Mouse (Mus musculus) lung, postnatal 14 days (tissue): ENCODE measurements around the gene Lztr1.
A peak's percentile ranks its signal among the peaks of the same experiment; 100 is the strongest.
"Not testable (repeated sequence)": the region's sequence is repeated elsewhere in the genome, so short reads cannot be mapped to it uniquely, and the experiment has no call there.

Experiments used
- DNase-seq: peaks from one replicate; pipeline ENCODE4 v3.0.0; 2021

Lztr1 gene

GRCm38 (mm10) chr16:17508031-17508430, 457 bp upstream of the Lztr1 start:
- not testable (repeated sequence) for DNase-seq

GRCm38 (mm10) chr16:17509240-17509597, 731 bp downstream of the Lztr1 start:
- no peak for DNase-seq

GRCm38 (mm10) chr16:17510143-17510542, 1.7 kb downstream of the Lztr1 start:
- no peak for DNase-seq

GRCm38 (mm10) chr16:17510686-17511085, 2.2 kb downstream of the Lztr1 start:
- DNase-seq: peak; percentile 16

DNA sequence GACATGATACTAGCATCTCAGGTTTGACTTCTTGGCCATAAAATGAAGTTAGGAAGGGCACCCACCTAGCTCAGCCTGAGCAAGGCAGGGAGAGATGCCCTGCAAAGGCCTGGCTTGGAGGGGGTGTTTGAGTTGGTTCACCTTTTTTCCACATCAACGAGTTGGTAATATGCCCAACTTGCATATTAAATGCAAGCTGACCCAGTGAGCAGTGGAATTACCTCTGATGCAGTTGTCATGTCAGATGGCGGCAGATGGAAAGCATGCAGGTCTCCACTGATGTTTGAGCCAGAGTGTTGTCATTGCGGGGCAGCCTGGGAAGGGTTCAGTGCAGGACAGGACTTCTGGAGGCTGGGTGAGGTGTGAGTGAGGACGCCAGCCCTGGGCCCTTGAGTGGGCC, 2.9 kb downstream of the Lztr1 start:
- no peak for DNase-seq

GRCm38 (mm10) chr16:17518910-17519309, 10.4 kb downstream of the Lztr1 start:
- no peak for DNase-seq

- no peak for DNase-seq
Measured at GRCm38 (mm10) chr16:17524156-17524555, 15.7 kb downstream of the Lztr1 start.

DNA sequence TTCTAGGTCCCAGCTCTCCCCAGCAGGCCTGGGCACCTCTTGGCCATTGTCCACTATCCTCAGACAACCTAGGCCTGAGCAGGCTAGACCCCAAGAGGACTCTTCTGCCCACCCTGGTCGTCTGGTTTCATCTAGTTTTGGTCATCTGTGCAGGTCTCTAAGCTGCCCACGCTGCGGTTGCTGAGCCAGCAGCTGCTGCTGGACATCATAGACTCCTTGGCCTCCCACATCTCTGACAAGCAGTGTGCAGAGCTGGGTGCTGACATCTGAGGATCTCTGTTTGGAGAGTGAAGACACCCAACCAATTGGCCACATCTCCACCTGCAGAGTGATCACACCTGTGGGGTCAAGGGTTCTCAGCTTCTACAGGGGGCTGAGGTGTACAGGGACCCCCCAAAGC, 17.0 kb downstream of the Lztr1 start:
- no peak for DNase-seq

GRCm38 (mm10) chr16:17526223-17526622, 17.7 kb downstream of the Lztr1 start:
- DNase-seq: no peak

DNA sequence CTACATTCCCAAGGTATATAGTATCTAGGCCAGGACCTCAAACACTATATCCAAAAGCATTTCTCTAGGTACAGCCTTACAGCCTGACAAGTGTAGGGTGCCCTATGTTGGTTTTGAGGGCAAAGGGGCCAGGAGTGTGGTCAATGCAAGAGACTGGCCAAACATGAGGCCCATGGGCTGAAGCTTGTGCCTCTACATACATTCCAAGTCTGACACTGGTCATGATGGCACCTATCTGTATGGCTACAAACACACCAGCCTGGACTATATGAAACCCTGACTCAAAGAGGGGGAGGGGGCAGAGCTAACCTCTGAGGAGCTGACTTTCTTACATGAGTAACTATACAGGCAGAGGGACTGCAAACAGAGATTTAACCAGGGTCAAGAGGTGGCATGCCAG, 19.1 kb downstream of the Lztr1 start:
- no peak for DNase-seq

DNA sequence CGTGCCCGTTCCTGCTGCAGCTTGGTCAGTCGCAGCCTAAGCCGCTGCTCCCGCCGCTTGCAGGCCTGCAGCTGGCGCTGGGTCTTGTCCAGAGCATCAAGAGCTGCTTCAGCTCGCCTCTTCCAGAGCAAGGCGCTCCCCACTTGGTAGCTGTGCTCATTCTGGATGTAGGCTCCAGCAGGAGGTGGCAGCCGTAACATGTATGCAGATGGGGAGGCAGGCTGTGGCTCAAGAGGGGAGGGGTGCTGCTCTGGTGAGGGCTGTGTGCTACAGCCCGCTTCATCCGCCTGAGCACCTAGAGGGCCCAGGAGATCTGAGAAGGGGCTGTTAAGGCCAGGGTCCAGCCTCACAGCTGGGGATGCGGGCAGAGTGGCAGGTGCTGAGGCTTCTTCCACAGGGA, 19.8 kb downstream of the Lztr1 start:
- no peak for DNase-seq

DNA sequence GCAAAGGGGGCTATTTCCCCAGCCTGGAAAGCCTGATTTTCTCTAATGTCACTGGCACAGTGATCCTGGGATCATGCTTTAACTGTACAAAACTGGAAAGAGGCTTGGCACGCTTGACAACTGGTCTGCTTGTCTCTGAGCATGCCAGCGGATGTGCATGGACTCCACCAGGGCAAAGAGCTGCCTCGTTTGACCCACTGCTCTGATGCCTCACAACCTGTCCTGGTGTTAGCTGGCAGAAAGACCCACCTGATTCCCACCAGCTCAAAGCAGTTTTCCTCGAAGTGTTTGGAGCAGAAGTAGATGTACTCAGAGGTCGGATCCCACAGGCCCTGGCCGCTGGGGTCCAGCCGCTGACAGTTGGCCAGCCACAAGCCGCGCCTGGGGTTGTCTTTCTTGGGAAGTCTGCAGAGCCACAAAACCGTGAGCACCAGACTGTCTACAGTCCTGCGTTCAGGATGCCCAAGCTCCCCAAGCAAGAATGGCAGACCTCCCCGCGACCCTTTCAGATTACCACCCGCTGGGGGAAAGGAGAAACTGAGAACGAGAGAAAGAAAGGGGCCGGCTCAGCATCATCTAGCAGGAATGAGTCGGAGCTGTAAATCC, 21.6 kb downstream of the Lztr1 start:
- DNase-seq: no peak

GRCm38 (mm10) chr16:17530640-17531288, 22.3 kb downstream of the Lztr1 start, which contains the start of gene Thap7:
Gene Thap7, minus strand, starts transcription at chr16:17531136.
- DNase-seq: peak; percentile 97

- peak; percentile 23 for DNase-seq
Measured at GRCm38 (mm10) chr16:17532271-17532670, 23.8 kb downstream of the Lztr1 start.

- no peak for DNase-seq
Measured at GRCm38 (mm10) chr16:17532676-17533329, 24.3 kb downstream of the Lztr1 start.

- DNase-seq: no peak
Measured at GRCm38 (mm10) chr16:17536584-17536983, 28.1 kb downstream of the Lztr1 start.

DNA sequence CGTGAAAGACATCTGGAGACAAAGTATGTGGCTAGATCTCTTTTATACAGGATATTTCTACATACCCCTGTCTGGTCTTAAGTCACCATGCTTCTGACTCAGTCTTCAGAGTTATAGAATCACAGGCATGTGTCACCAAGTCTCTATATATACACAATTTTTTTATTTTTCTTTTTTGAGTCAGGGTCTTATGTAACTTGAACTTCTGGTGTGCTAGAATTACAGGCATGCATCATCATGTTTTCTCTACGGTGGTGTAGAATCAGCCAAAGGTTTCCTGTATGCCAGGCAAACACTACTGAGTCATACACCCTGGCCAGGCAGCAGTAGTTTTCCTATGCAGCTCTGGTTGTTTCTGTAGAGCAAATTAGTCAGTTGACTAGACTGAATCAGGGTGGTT, 34.1 kb downstream of the Lztr1 start:
- no peak for DNase-seq

- no peak for DNase-seq
Measured at GRCm38 (mm10) chr16:17552837-17553236, 44.3 kb downstream of the Lztr1 start.

DNA sequence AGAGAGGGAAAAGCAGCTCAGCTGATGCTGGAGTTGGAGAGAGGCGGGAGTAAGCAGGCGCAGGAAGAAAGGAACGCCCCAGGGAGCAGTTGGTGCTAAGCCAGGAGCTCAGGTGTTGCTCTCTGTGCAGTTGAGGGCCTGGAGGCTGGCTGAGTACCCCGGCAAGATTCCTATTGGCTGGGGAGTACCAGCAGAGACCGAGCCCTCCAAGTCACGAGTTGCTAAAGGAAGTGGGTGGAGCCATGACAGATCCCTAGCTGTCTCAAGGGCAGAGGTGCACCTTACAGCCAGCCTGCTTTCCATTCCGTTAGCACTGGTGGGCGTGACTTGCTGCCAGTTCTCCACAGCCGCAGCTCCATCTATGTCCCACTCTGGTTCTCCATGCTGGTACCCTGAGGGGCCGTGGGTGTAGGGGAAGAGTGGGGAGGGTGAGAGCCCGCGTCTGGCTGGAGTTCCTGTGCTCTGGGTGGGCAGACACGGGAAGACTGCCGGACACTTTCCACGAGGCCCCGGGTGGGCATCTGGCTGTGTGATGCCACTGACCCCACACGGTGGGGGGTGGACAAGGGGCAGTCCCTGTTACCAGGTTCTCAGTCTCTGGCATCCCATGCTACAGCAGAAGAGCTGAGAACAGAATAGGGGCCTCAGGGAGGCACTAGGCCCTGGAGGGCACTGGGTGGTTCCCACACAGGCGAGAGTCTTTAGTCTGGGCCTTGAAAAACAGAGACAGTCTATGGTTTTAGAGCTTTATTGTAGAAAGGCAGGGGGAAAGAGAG, 45.6 kb downstream of the Lztr1 start:
- peak; percentile 68 for DNase-seq

GRCm38 (mm10) chr16:17554702-17555101, 46.2 kb downstream of the Lztr1 start:
- not testable (repeated sequence) for DNase-seq

DNA sequence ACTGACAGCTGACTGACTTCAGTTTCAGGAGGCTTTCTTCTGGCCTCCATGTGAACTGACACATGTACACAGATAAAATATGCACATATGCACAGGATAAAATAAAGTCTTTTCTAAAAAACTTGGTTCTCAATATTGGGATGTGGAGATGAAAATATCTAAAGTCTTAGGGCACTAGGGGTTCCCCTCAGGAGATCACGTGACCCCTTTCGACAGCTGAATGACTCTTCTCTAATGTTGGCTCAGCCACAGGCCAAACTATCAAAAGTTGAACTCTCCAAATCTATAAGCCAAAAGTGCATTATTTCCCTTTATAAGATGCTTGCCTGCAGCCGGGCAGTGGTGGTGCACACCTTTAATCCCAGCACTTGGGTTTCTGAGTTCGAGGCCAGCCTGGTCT, 47.7 kb downstream of the Lztr1 start:
- DNase-seq: no peak

GRCm38 (mm10) chr16:17556907-17557306, 48.4 kb downstream of the Lztr1 start:
- DNase-seq: no peak

DNA sequence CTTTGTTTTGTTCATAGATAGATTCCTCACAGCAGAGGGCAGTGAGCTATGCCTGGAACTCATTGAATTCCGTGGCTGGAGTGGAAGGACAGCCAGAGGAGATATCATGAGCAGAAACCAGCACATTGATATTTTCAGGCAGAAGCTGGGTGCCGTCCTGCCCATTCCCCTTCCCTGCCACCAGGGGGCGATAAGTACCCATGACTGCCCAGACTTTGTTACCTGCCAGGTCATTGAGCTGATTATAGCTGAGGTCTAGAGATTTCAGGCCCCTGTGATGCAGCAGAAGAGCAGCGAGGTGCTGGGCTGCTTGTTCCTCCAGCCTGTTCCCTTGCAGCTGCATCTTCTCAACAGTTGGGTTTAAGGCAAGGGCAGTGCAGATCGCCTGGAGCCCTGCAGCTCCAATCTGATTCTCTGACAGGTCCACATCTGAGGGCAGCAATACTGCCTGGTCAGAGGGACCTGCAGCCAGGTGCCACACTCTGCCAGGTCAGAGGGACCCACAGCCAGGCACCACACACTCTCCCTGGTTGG, 49.5 kb downstream of the Lztr1 start:
- DNase-seq: peak; percentile 76
